Mouse (Mus musculus) embryonic facial prominence, embryonic 14.5 days (tissue): ENCODE data around the gene Sirt4. TPM values are rescaled to one million over a fixed set of nuclear protein-coding genes. Genes with fewer than 3 reads are reported as not detected.
A peak's percentile ranks its signal among the peaks of the same experiment; 100 is the strongest.

Experiments used
- ATAC-seq: fragments of 200-750 bp; cut with Nextera tagmentation; 2 replicates; pipeline ENCODE4 v1.8.0; 2017; ENCODE audit warnings: low read depth, moderate number of reproducible peaks, moderate TSS enrichment
- DNase-seq: peaks from one replicate; pipeline ENCODE4 v3.0.0-alpha.2; 2015; ENCODE audit warnings: low spot score
- H3K27ac ChIP-seq: fragments of 300-500 bp; sonication (generic); replicated peaks from 2 replicates; pipeline ENCODE4 v1.5.1; 2014; ENCODE audit warnings: low read depth, mild to moderate bottlenecking, low read length, moderate library complexity
- H3K27me3 ChIP-seq: fragments of 300-500 bp; sonication (generic); replicated peaks from 2 replicates; pipeline ENCODE4 v1.6.1; 2014; ENCODE audit warnings: low read length; ENCODE audit not compliant: control insufficient read depth, insufficient read depth
- H3K36me3 ChIP-seq: fragments of 300-500 bp; sonication (generic); 2 replicates; pipeline ENCODE4 v1.6.1; 2014; ENCODE audit warnings: low read length, mixed read lengths; ENCODE audit not compliant: control insufficient read depth, insufficient read depth
- H3K4me1 ChIP-seq: fragments of 300-500 bp; sonication (generic); 2 replicates; pipeline ENCODE4 v1.6.1; 2014; ENCODE audit warnings: antibody characterized with exemption, low read length; ENCODE audit not compliant: control insufficient read depth, insufficient read depth
- H3K4me2 ChIP-seq: fragments of 300-500 bp; sonication (generic); 2 replicates; pipeline ENCODE4 v1.6.1; 2014; ENCODE audit warnings: low read depth, mild to moderate bottlenecking, low read length, moderate library complexity, mixed read lengths
- H3K4me3 ChIP-seq: fragments of 300-500 bp; sonication (generic); 2 replicates; pipeline ENCODE4 v1.5.1; 2014; ENCODE audit warnings: low read depth, mild to moderate bottlenecking, low read length
- H3K9ac ChIP-seq: fragments of 300-500 bp; sonication (generic); 2 replicates; pipeline ENCODE4 v1.6.1; 2014; ENCODE audit warnings: low read depth, mild to moderate bottlenecking, low read length, moderate library complexity, mixed read lengths
- H3K9me3 ChIP-seq: fragments of 300-500 bp; sonication (generic); 2 replicates; pipeline ENCODE4 v1.6.1; 2016; ENCODE audit warnings: low read length; ENCODE audit not compliant: control insufficient read depth
- WGBS: fragments of 180-500 bp; shearing (Covaris S2); extraction: QIAGEN DNeasy Blood & Tissue Kit; methylation state at CpG from one replicate; pipeline ENCODE4 v1.1.7; 2014; 5-methylcytosine and 5-hydroxymethylcytosine counted together
- polyA plus RNA-seq: library from polyadenylated mRNA; unstranded; fragments of >200 nt; fragmentation: Nextera tagmentation; extraction: Ambion mirVana; gene quantifications from 2 replicates; pipeline ENCODE4 v1.2.1, GENCODE M21; 2014

The Sirt4 gene
- polyA plus RNA-seq, 1 experiment from 2014 or later: 20.3 TPM

GRCm38 (mm10) chr5:115517501-115517900 lies 33.0 kb upstream of the Sirt4 start:
- no peaks in the 10 kb centered on the region for H3K9me3 ChIP-seq
- peaks cover 20% of the 10 kb centered on the region for H3K4me1 ChIP-seq
- H3K9ac ChIP-seq: no peak overlapping the region
- no peak overlapping the region for H3K4me2 ChIP-seq
- H3K27me3 ChIP-seq: no peaks in the 10 kb centered on the region
- DNase-seq (no peak), ATAC-seq (no peak)
- no peak overlapping the region for H3K4me3 ChIP-seq
- H3K36me3 ChIP-seq: no peaks in the 10 kb centered on the region
- no peak overlapping the region for H3K27ac ChIP-seq
- 89% methylated on average over 9 of the region's 9 CpGs for WGBS

GRCm38 (mm10) chr5:115516908-115517307 lies 32.4 kb upstream of the Sirt4 start:
- Histone ChIP-seq H3K36me3 (no peaks in the 10 kb centered on the region), H3K9me3 (no peaks in the 10 kb centered on the region), H3K9ac (no peak overlapping the region), H3K4me1 (peaks cover 14% of the 10 kb centered on the region), H3K27me3 (no peaks in the 10 kb centered on the region), H3K4me2 (no peak overlapping the region), H3K4me3 (no peak overlapping the region), H3K27ac (peak overlapping the region; percentile 93; the same call in 1 of the 2 replicates)
- no peak for ATAC-seq
- DNase-seq: no peak
- 91% methylated on average over 7 of the region's 7 CpGs for WGBS

GRCm38 (mm10) chr5:115516081-115516907 lies 31.8 kb upstream of the Sirt4 start:
- Histone ChIP-seq H3K27ac (peak overlapping the region; percentile 93), H3K27me3 (no peaks in the 10 kb centered on the region), H3K36me3 (no peaks in the 10 kb centered on the region), H3K4me1 (peaks cover 14% of the 10 kb centered on the region), H3K4me3 (no peak overlapping the region), H3K9me3 (no peaks in the 10 kb centered on the region), H3K4me2 (no peak overlapping the region), H3K9ac (no peak overlapping the region)
- WGBS: 83% methylated on average over 32 of the region's 32 CpGs
- ATAC-seq: no peak
- DNase-seq: no peak

GRCm38 (mm10) chr5:115514896-115515587 lies 30.5 kb upstream of the Sirt4 start:
- H3K4me2 ChIP-seq: peak overlapping the region; percentile 51
- 0 out of 2 replicates have a peak overlapping the region, but pooled peaks have one; percentile 8 for H3K4me3 ChIP-seq
- H3K9ac ChIP-seq: peak overlapping the region; percentile 46
- H3K4me1 ChIP-seq: peaks cover 18% of the 10 kb centered on the region
- no peaks in the 10 kb centered on the region for H3K27me3 ChIP-seq
- ATAC-seq: peak; percentile 89
- 15% methylated on average over 20 of the region's 20 CpGs for WGBS
- H3K9me3 ChIP-seq: no peaks in the 10 kb centered on the region
- H3K27ac ChIP-seq: peak overlapping the region; percentile 93
- peak; percentile 96 for DNase-seq
- no peaks in the 10 kb centered on the region for H3K36me3 ChIP-seq

GRCm38 (mm10) chr5:115514346-115514745 lies 29.8 kb upstream of the Sirt4 start:
- no peaks in the 10 kb centered on the region for H3K36me3 ChIP-seq
- ATAC-seq: no peak
- H3K4me1 ChIP-seq: peaks cover 23% of the 10 kb centered on the region
- no peak overlapping the region for H3K4me3 ChIP-seq
- WGBS: 45% methylated on average over 6 of the region's 6 CpGs
- no peak for DNase-seq
- H3K4me2 ChIP-seq: peak overlapping the region; percentile 51
- H3K27ac ChIP-seq: peak overlapping the region; percentile 93
- no peaks in the 10 kb centered on the region for H3K9me3 ChIP-seq
- H3K27me3 ChIP-seq: no peaks in the 10 kb centered on the region
- peak overlapping the region; percentile 46 for H3K9ac ChIP-seq

GRCm38 (mm10) chr5:115513721-115514120 lies 29.2 kb upstream of the Sirt4 start:
- Histone ChIP-seq H3K27me3 (no peaks in the 10 kb centered on the region), H3K27ac (no peak overlapping the region; the same call in 1 of the 2 replicates), H3K4me1 (peaks cover 29% of the 10 kb centered on the region), H3K9me3 (no peaks in the 10 kb centered on the region), H3K36me3 (no peaks in the 10 kb centered on the region), H3K9ac (no peak overlapping the region), H3K4me3 (no peak overlapping the region), H3K4me2 (no peak overlapping the region)
- no peak for ATAC-seq
- WGBS: 91% methylated on average over 16 of the region's 16 CpGs
- no peak for DNase-seq

GRCm38 (mm10) chr5:115513246-115513645 lies 28.7 kb upstream of the Sirt4 start:
- Histone ChIP-seq H3K27ac (no peak overlapping the region), H3K4me1 (peaks cover 34% of the 10 kb centered on the region), H3K9me3 (no peaks in the 10 kb centered on the region), H3K4me3 (no peak overlapping the region), H3K36me3 (no peaks in the 10 kb centered on the region), H3K9ac (no peak overlapping the region), H3K27me3 (no peaks in the 10 kb centered on the region), H3K4me2 (no peak overlapping the region)
- 94% methylated on average over 14 of the region's 14 CpGs for WGBS
- DNase-seq (no peak), ATAC-seq (no peak)

- H3K27ac ChIP-seq: no peak overlapping the region
- no peak overlapping the region for H3K4me2 ChIP-seq
- WGBS: 82% methylated on average over 7 of the region's 7 CpGs
- no peak overlapping the region for H3K4me3 ChIP-seq
- no peak for ATAC-seq
- H3K36me3 ChIP-seq: no peaks in the 10 kb centered on the region
- H3K4me1 ChIP-seq: peaks cover 43% of the 10 kb centered on the region
- H3K9me3 ChIP-seq: no peaks in the 10 kb centered on the region
- H3K9ac ChIP-seq: no peak overlapping the region
- DNase-seq: no peak
- H3K27me3 ChIP-seq: no peaks in the 10 kb centered on the region
These were observed 27.9 kb upstream of the Sirt4 start for GRCm38 (mm10) chr5:115512375-115512774.
